Mouse (Mus musculus) lung, postnatal 0 days (tissue): Measurements from ENCODE around the gene Cysrt1.

Source experiments
- CTCF ChIP-seq: IDR thresholded peaks from 2 replicates; pipeline ENCODE4 v1.5.1; 2016; ENCODE audit warnings: antibody characterized with exemption, mild to moderate bottlenecking
- EP300 ChIP-seq: IDR thresholded peaks from 2 replicates; pipeline ENCODE4 v1.6.1; 2016; ENCODE audit warnings: antibody characterized with exemption, mild to moderate bottlenecking, control low read depth

DNA sequence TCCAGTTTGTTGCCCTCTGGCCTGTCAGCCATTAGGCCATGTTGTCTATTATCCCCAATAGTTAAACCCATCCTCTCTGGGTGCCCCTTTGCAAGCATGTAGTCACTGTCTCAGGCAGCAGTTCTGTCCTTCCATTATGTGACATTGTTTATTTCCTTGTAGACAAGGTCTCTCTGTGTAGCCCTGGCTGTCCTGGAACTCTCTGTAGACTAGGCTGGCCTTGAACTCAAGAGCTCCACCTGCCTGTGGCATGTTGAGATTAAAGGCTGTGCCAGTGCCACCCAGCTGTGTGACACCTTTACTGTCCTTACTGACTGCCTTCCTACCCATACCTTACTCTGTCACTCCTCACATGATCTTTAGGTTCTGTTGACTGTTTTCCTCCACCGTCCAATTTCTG lies 10.1 kb upstream of the Cysrt1 start:
- TF ChIP-seq CTCF (peak; percentile 58), EP300 (no peak)
